ENCODE assay signal across 16 mouse cellular contexts in the genomic region with DNA sequence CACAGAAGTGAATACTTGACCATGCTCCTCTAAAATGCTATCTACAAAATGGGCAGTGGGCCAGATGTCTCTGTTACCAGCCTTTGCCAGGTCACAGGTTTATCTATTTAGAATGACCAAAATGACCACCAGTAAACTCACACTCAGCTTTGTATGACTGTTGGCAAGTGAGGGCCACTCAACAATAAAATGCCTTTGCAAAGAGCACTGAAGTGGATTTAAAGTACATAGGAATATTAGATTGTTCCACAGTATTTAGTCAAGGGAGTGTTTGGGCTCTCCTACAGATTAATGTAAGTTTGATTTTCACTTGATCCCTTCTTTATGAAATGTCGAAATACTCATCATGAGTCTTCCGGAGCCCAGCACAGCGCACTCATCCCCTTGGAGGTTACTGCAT. TPM values are rescaled to one million over a fixed set of nuclear protein-coding genes. Genes with fewer than 3 reads are reported as not detected.
"Had no signal": no experiment of that assay in that cellular context is flagged by ENCODE, and none has a peak within 500 bp of the region (broad histone marks: within the 10 kb centered on the region; RNA-seq: fewer than 3 reads in every experiment).

No protein-coding gene starts in this region.

- DNase-seq: lung, embryonic 14.5 days; midbrain, embryonic 14.5 days; retina, postnatal 1 day; right cerebral cortex, adult 18-20 months; right cerebral cortex, postnatal 25 days; right cerebral cortex, postnatal 4 days; spleen, adult 18-20 months; thymus, adult 18-20 months; thymus, postnatal 14 days; thymus, postnatal 36 days had no signal

- H3K4me3 ChIP-seq: liver, embryonic 12.5 days; midbrain, embryonic 10.5 days; midbrain, embryonic 12.5 days; myocyte; neural tube, embryonic 13.5 days; neural tube, embryonic 15.5 days had no signal

- H3K4me1 ChIP-seq: liver, embryonic 12.5 days; midbrain, embryonic 10.5 days; midbrain, embryonic 12.5 days; neural tube, embryonic 13.5 days; neural tube, embryonic 15.5 days had no signal

RNA-seq across cellular contexts. Expression of gene Msantd1, which starts 53.7 kb away (rescaled TPM):
- polyA plus RNA-seq: myocyte had no signal
